Mouse (Mus musculus) forebrain, embryonic 13.5 days (tissue): Measurements from ENCODE around the gene Dhdds. TPM values are rescaled to one million over a fixed set of nuclear protein-coding genes. Genes with fewer than 3 reads are reported as not detected.

ENCODE experiments used
- ATAC-seq: fragments of 200-750 bp; cut with Nextera tagmentation; 2 replicates; pipeline ENCODE4 v1.8.0; 2017
- H3K27ac ChIP-seq: fragments of 300-500 bp; sonication (generic); 2 replicates; pipeline ENCODE4 v1.5.1; 2015; ENCODE audit warnings: inconsistent platforms, mild to moderate bottlenecking, moderate library complexity
- H3K27me3 ChIP-seq: fragments of 300-500 bp; sonication (generic); 2 replicates; pipeline ENCODE4 v1.6.1; 2015; ENCODE audit warnings: mild to moderate bottlenecking, inconsistent platforms
- H3K36me3 ChIP-seq: fragments of 300-500 bp; sonication (generic); 2 replicates; pipeline ENCODE4 v1.6.1; 2015; ENCODE audit warnings: mild to moderate bottlenecking, inconsistent platforms; ENCODE audit not compliant: poor library complexity, severe bottlenecking
- H3K4me1 ChIP-seq: fragments of 300-500 bp; sonication (generic); 2 replicates; pipeline ENCODE4 v1.6.1; 2015; ENCODE audit warnings: inconsistent platforms
- H3K4me2 ChIP-seq: fragments of 300-500 bp; sonication (generic); 2 replicates; pipeline ENCODE4 v1.6.1; 2015; ENCODE audit warnings: inconsistent platforms, mild to moderate bottlenecking, moderate library complexity
- H3K4me3 ChIP-seq: fragments of 300-500 bp; sonication (generic); 2 replicates; pipeline ENCODE4 v1.5.1; 2015; ENCODE audit warnings: mild to moderate bottlenecking, inconsistent platforms
- H3K9ac ChIP-seq: fragments of 300-500 bp; sonication (generic); 2 replicates; pipeline ENCODE4 v1.6.1; 2015; ENCODE audit warnings: mild to moderate bottlenecking, inconsistent platforms
- H3K9me3 ChIP-seq: fragments of 300-500 bp; sonication (generic); replicated peaks from 2 replicates; pipeline ENCODE4 v1.6.1; 2016; ENCODE audit warnings: inconsistent platforms
- WGBS: fragments of 180-500 bp; shearing (Covaris S2); methylation state at CpG from one replicate; pipeline ENCODE4 v1.1.7; 2015; 5-methylcytosine and 5-hydroxymethylcytosine counted together
- polyA plus RNA-seq: library from polyadenylated mRNA; unstranded; fragments of >200 nt; fragmentation: Nextera tagmentation; extraction: Ambion mirVana; gene quantifications from 2 replicates; pipeline ENCODE4 v1.2.1, GENCODE M21; 2015

The Dhdds gene
- polyA plus RNA-seq, 1 experiment from 2014 or later = 47.1 TPM

- Histone ChIP-seq H3K9ac (peak overlapping the region; percentile 30; the same call in 1 of the 2 replicates), H3K27me3 (peaks cover 41% of the 10 kb centered on the region), H3K36me3 (no peaks in the 10 kb centered on the region), H3K9me3 (no peaks in the 10 kb centered on the region), H3K4me1 (peaks cover 44% of the 10 kb centered on the region), H3K27ac (no peak overlapping the region), H3K4me3 (peak overlapping the region; percentile 30), H3K4me2 (peak overlapping the region; percentile 58)
- under 1% methylated on average over 44 of the region's 46 CpGs for WGBS
- ATAC-seq = no peak
Measured at GRCm38 (mm10) chr4:134018038-134018778, 17.5 kb upstream of the Dhdds start.

DNA sequence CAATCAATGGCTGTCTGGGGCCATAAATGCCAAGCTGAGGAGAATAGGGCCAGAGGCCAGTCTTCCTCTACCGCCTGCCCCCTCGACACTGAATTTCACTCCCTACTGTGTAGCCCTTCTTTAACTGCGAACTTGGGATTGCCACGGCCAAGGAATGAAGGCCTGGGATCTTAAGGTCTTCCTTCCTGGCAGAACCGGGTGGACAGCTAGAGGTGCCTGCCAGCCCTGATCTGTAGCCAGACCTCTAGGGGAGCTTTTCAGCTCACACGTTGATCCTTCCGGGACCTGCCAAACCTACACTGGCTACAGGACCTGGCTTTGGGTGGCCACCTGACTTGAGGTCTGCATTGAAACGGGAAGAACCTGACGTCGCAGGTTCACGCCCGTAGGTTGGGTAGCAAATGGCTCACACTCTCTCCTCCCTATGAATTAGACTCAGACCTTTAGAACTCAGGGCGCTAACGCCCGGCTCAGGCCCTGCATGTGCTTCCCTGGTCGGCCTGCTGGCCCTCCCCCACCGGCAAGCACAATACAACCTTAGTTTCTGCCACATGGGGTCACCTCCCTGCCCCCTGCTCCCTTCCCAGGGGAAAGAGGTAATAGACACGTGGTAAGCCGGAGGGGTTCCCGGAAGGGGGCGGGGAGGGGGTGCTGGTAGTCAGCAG lies 16.6 kb upstream of the Dhdds start:
- ATAC-seq = no peak
- H3K27ac ChIP-seq = no peak overlapping the region
- no peak overlapping the region for H3K9ac ChIP-seq
- no peaks in the 10 kb centered on the region for H3K36me3 ChIP-seq
- no peaks in the 10 kb centered on the region for H3K9me3 ChIP-seq
- H3K4me3 ChIP-seq = peak overlapping the region; percentile 30
- H3K27me3 ChIP-seq = peaks cover 41% of the 10 kb centered on the region
- WGBS = 2% methylated on average over 21 of the region's 21 CpGs
- peaks cover 44% of the 10 kb centered on the region for H3K4me1 ChIP-seq
- peak overlapping the region; percentile 58 for H3K4me2 ChIP-seq

DNA sequence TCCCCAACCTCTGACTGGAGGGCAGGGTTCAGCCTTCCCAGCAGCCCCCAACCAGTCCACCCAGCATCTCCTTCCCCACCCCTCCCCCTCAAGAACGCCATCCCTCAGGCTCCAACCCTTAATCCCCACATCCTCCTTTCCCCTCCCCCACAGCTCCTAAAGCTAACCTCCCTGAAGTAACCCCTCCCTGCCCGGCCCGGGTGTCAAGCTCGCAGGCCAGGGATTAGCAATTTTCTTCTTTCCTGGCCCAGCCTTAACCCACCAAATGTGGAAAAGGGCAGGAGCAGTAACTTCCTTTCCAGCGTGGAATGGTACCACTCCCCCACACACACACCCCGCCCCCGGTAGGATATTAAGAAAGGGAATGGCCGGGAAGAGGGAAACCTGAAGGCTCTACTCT lies 16.0 kb upstream of the Dhdds start:
- no peaks in the 10 kb centered on the region for H3K9me3 ChIP-seq
- H3K4me2 ChIP-seq = peak overlapping the region; percentile 58; the same call in 1 of the 2 replicates
- no peak for ATAC-seq
- no peak overlapping the region for H3K4me3 ChIP-seq
- peaks cover 47% of the 10 kb centered on the region for H3K4me1 ChIP-seq
- H3K36me3 ChIP-seq = no peaks in the 10 kb centered on the region
- H3K27ac ChIP-seq = no peak overlapping the region
- peaks cover 41% of the 10 kb centered on the region for H3K27me3 ChIP-seq
- H3K9ac ChIP-seq = no peak overlapping the region
- under 1% methylated on average over 8 of the region's 8 CpGs for WGBS

GRCm38 (mm10) chr4:134016208-134016607 lies 15.5 kb upstream of the Dhdds start:
- Histone ChIP-seq H3K9ac (no peak overlapping the region), H3K4me2 (no peak overlapping the region), H3K27me3 (peaks cover 41% of the 10 kb centered on the region), H3K9me3 (no peaks in the 10 kb centered on the region), H3K36me3 (no peaks in the 10 kb centered on the region), H3K4me3 (no peak overlapping the region), H3K27ac (no peak overlapping the region), H3K4me1 (peaks cover 53% of the 10 kb centered on the region)
- ATAC-seq = no peak
- WGBS = under 1% methylated on average over 7 of the region's 7 CpGs

DNA sequence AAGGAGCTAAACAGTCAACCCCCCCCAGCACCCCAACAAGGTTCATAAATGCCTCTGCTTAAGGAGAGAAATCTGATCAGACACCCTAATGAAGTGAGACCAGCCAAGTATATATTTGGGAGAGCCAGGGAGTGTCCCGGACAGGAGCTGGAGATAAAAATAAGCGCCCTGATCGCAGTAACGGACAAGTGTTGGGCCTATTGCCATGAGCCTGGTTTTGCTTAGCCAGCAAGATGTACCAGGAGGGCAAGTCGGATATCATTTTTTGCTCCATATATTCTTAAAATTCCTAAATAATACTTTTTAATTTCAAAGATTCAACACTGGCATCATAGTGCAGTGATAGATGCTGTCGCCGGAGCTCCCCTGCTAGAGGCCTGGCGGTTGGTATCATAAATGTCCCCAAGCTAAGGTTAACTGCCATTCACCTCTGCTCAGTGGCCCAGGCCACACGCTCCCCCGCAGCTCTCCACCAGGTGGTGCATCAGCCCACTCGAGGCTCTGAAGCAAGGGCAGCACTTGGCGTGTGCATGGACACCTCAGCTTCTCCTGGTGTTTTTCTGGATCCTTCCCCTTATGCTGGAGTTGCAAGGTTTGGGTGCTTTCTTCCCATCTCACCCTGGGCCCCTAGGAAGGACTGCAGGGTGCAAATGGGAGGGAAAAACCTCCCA lies 12.3 kb upstream of the Dhdds start:
- ATAC-seq = no peak
- Histone ChIP-seq H3K9ac (no peak overlapping the region), H3K4me3 (no peak overlapping the region), H3K4me1 (peaks cover 31% of the 10 kb centered on the region), H3K27me3 (peaks cover 18% of the 10 kb centered on the region), H3K36me3 (no peaks in the 10 kb centered on the region), H3K9me3 (no peaks in the 10 kb centered on the region), H3K4me2 (no peak overlapping the region), H3K27ac (no peak overlapping the region)
- 43% methylated on average over 12 of the region's 12 CpGs for WGBS

DNA sequence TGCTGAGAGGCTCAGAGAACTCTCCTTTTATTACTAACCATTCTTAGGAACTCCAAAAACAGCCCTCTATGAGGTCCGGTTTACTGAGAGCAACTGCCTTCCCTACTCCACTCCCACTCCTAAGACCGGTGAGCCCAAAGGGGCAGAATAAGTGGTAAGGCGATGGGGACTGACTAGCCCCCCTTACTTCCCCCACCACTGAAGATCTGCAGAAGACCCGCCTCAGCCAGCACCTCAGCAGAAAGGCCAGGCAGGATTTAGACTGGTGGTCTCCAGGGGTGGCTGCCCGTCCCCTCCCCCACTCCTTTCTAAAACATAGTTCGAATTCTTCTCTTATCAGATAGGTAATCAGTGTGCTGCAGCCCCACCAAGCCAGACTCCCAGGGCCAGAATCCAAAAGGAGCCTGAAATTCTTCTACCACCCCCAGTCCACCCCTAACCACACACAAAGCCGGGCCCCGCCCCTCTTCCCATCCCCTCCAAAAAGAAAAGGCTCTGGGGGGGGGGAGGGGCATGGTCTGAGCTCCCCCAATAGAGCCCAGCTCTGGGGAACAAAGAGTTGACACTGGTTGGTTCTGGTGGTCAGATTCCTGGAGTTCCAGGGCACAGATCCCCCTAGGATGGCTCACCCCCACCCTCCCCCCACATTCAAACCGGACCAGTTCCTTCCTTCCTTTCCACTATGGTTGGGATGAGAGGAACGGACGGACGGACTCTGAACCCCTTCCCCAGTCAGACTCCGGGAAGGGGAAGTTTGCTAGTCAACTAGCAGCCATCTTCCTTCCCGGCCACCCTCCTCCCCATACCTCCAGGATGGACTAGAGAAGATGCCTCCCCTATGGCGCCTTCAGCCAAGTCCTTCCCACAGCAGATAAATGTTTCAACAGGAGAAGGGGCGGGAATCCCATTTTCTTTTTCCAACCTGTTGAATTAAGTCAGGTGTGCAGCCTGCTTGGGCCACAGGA lies 11.0 kb upstream of the Dhdds start:
- Histone ChIP-seq H3K27me3 (peaks cover 5% of the 10 kb centered on the region; the same call in 1 of the 2 replicates), H3K9ac (no peak overlapping the region), H3K4me2 (no peak overlapping the region), H3K9me3 (no peaks in the 10 kb centered on the region), H3K36me3 (no peaks in the 10 kb centered on the region), H3K4me1 (peaks cover 18% of the 10 kb centered on the region), H3K27ac (no peak overlapping the region), H3K4me3 (no peak overlapping the region)
- ATAC-seq = no peak
- WGBS = 2% methylated on average over 16 of the region's 16 CpGs

GRCm38 (mm10) chr4:134009709-134010108 lies 9.0 kb upstream of the Dhdds start:
- Histone ChIP-seq H3K27ac (no peak overlapping the region), H3K9ac (no peak overlapping the region), H3K4me1 (peaks cover 14% of the 10 kb centered on the region), H3K36me3 (no peaks in the 10 kb centered on the region), H3K4me3 (no peak overlapping the region), H3K9me3 (no peaks in the 10 kb centered on the region), H3K4me2 (no peak overlapping the region), H3K27me3 (no peaks in the 10 kb centered on the region)
- WGBS = 52% methylated on average over 6 of the region's 6 CpGs
- ATAC-seq = no peak

GRCm38 (mm10) chr4:134006845-134007244 lies 6.1 kb upstream of the Dhdds start:
- ATAC-seq = no peak
- no peaks in the 10 kb centered on the region for H3K36me3 ChIP-seq
- H3K9ac ChIP-seq = no peak overlapping the region
- H3K4me2 ChIP-seq = no peak overlapping the region
- H3K4me3 ChIP-seq = no peak overlapping the region
- 95% methylated on average over 3 of the region's 3 CpGs for WGBS
- H3K4me1 ChIP-seq = peaks cover 37% of the 10 kb centered on the region
- no peaks in the 10 kb centered on the region for H3K27me3 ChIP-seq
- no peaks in the 10 kb centered on the region for H3K9me3 ChIP-seq
- H3K27ac ChIP-seq = no peak overlapping the region

- Histone ChIP-seq H3K27me3 (no peaks in the 10 kb centered on the region), H3K27ac (no peak overlapping the region), H3K4me2 (no peak overlapping the region), H3K4me3 (no peak overlapping the region), H3K9me3 (no peaks in the 10 kb centered on the region), H3K4me1 (peaks cover 39% of the 10 kb centered on the region), H3K9ac (no peak overlapping the region), H3K36me3 (no peaks in the 10 kb centered on the region)
- ATAC-seq = no peak
- 64% methylated on average over 12 of the region's 12 CpGs for WGBS
Measured at GRCm38 (mm10) chr4:134005581-134006358, 5.1 kb upstream of the Dhdds start.

DNA sequence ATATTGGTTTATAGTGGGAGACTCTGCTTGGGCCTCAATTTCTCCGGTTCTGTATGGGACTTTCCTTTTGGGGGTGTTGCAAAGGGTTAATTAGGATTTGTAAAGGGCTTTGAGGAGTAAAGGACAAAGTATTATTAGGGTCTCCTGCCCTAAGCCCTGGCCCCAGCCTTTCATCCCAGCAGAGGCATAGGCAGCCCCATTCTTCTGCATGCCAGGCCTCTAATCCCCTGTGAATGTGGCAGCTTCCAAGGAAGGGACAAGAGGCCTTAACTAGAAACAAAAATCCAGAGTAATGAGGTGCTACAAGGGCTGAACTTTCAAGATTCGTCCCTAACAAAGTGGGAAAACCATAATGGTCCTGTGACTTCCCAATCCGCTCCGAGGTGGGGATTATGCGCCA lies 2.2 kb upstream of the Dhdds start:
- Histone ChIP-seq H3K27ac (peak overlapping the region; percentile 55), H3K4me2 (no peak overlapping the region), H3K36me3 (no peaks in the 10 kb centered on the region), H3K9ac (no peak overlapping the region; the same call in 1 of the 2 replicates), H3K4me1 (peaks cover 51% of the 10 kb centered on the region), H3K9me3 (no peaks in the 10 kb centered on the region), H3K4me3 (no peak overlapping the region), H3K27me3 (no peaks in the 10 kb centered on the region)
- WGBS = 2% methylated on average over 5 of the region's 5 CpGs
- ATAC-seq = no peak

DNA sequence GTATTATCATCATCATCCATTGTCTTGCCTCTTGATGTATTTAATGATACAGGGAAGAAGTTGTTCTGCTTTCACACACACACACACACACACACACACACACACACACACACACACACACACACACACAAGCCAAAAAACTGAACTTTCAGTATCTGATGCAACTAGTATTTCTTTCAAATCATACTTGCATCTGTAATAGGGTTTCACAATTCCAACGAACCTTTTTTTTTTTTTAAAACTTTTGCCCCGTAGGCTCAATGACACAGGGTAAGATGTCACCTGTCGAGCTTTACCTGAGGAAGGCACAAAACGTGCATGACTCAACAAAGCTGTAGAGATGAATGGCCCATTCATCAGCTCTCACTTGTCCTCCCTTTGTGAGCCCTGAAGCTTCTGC lies 1.5 kb upstream of the Dhdds start:
- ATAC-seq = no peak
- 6% methylated on average over 4 of the region's 4 CpGs for WGBS
- Histone ChIP-seq H3K27me3 (no peaks in the 10 kb centered on the region), H3K9me3 (no peaks in the 10 kb centered on the region), H3K4me1 (peaks cover 51% of the 10 kb centered on the region), H3K36me3 (no peaks in the 10 kb centered on the region), H3K4me2 (no peak overlapping the region), H3K4me3 (no peak overlapping the region), H3K9ac (no peak overlapping the region), H3K27ac (no peak overlapping the region)
